Mouse (Mus musculus): ENCODE data around the gene Spon1. TPM values are rescaled to one million over a fixed set of nuclear protein-coding genes. Genes with fewer than 3 reads are reported as not detected.

Spon1 gene
- total and polyA plus RNA-seq, 2 experiments from 2014 or later: 35.7 to 39.5 TPM

DNA sequence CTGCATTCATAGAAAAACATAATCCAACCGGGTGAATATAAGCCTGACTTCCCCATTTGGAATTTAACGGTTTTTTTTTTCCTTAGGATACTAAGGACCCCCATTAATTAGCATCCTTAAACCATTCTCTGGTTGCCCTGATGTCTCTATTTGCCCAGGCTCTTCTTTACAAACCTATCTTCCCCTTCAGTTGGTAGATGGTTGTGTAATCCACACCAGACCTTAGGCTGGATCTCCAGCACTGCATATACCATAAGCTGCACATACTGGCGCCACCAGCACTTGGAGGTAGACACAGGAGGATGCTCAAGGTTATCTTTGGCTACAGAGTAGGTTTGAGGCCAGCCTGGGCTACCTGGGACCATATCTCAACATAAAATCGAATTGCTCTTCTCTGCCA, 71.4 kb downstream of the Spon1 start:
- no peaks in the 10 kb centered on the region for H3K4me1 ChIP-seq (ENCODE audit: insufficient read depth, low read length)
- no peak for TF ChIP-seq CTCF (IDR thresholded peaks at IDR 0.05)
- ATAC-seq (ENCODE audit: low FRiP score) (no peak), DNase-seq (ENCODE audit: low spot score) (no peak)
- H3K9ac ChIP-seq (replicated peaks; ENCODE audit: low read length, poor library complexity, severe bottlenecking): no peak overlapping the region
- H3K27me3 ChIP-seq (ENCODE audit: insufficient read depth, low read length): no peaks in the 10 kb centered on the region
- H3K36me3 ChIP-seq (ENCODE audit: insufficient read depth, low read length): no peaks in the 10 kb centered on the region
- H3K27ac ChIP-seq (ENCODE audit: low read depth, low read length): no peak overlapping the region
- H3K9me3 ChIP-seq (ENCODE audit: low read length): no peaks in the 10 kb centered on the region
- 91% methylated on average over 4 of the region's 4 CpGs for WGBS
- no peak overlapping the region for H3K4me3 ChIP-seq (ENCODE audit: low read depth, low read length)
- no peak overlapping the region for H3K4me2 ChIP-seq (ENCODE audit: low read depth, low read length, poor library complexity, severe bottlenecking)

GRCm38 (mm10) chr7:113839431-113839830, 73.6 kb downstream of the Spon1 start:
- no peak overlapping the region for H3K27ac ChIP-seq (ENCODE audit: low read depth, low read length)
- H3K27me3 ChIP-seq (ENCODE audit: insufficient read depth, low read length): no peaks in the 10 kb centered on the region
- H3K36me3 ChIP-seq (ENCODE audit: insufficient read depth, low read length): no peaks in the 10 kb centered on the region
- no peak for ATAC-seq (ENCODE audit: low FRiP score)
- H3K9me3 ChIP-seq (ENCODE audit: low read length): no peaks in the 10 kb centered on the region
- peak; percentile 48 for DNase-seq (ENCODE audit: low spot score)
- WGBS: 69% methylated on average over 8 of the region's 8 CpGs
- no peak overlapping the region for H3K4me3 ChIP-seq (ENCODE audit: low read depth, low read length)
- H3K9ac ChIP-seq (replicated peaks; ENCODE audit: low read length, poor library complexity, severe bottlenecking): no peak overlapping the region
- TF ChIP-seq CTCF (IDR thresholded peaks at IDR 0.05): no peak
- H3K4me1 ChIP-seq (ENCODE audit: insufficient read depth, low read length): no peaks in the 10 kb centered on the region
- no peak overlapping the region for H3K4me2 ChIP-seq (ENCODE audit: low read depth, low read length, poor library complexity, severe bottlenecking)

DNA sequence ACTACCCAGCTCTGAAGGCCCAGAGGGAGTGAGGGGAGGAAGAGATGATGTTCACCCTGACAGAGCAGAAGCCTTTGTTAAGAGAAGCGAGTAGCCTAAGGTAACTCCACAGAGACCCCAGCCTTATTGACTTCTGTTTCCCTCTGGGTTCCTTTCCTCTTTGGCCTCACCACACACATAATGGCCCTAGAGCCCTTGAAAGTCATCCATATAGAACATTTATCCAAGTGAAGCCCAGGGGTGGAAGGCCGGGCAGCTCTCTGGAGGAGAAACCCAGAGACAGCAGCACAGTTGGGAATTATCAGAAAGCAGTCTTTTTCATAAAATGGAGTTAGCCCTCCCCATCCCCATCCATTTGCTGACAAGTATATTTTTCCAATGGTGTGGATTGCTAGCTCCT, 75.7 kb downstream of the Spon1 start:
- TF ChIP-seq CTCF (IDR thresholded peaks at IDR 0.05): no peak
- Histone ChIP-seq H3K4me3 (ENCODE audit: low read depth, low read length) (no peak overlapping the region), H3K4me2 (ENCODE audit: low read depth, low read length, poor library complexity, severe bottlenecking) (no peak overlapping the region), H3K9me3 (ENCODE audit: low read length) (no peaks in the 10 kb centered on the region), H3K36me3 (ENCODE audit: insufficient read depth, low read length) (no peaks in the 10 kb centered on the region), H3K4me1 (ENCODE audit: insufficient read depth, low read length) (no peaks in the 10 kb centered on the region), H3K27me3 (ENCODE audit: insufficient read depth, low read length) (no peaks in the 10 kb centered on the region), H3K9ac (replicated peaks; ENCODE audit: low read length, poor library complexity, severe bottlenecking) (no peak overlapping the region), H3K27ac (ENCODE audit: low read depth, low read length) (no peak overlapping the region)
- DNase-seq (ENCODE audit: low spot score) (no peak), ATAC-seq (ENCODE audit: low FRiP score) (no peak)
- WGBS: 90% methylated on average over 2 of the region's 2 CpGs

- H3K4me2 ChIP-seq (ENCODE audit: low read depth, low read length, poor library complexity, severe bottlenecking): no peak overlapping the region
- H3K4me1 ChIP-seq (ENCODE audit: insufficient read depth, low read length): no peaks in the 10 kb centered on the region
- no peak overlapping the region for H3K27ac ChIP-seq (ENCODE audit: low read depth, low read length)
- no peaks in the 10 kb centered on the region for H3K9me3 ChIP-seq (ENCODE audit: low read length)
- no peak overlapping the region for H3K9ac ChIP-seq (replicated peaks; ENCODE audit: low read length, poor library complexity, severe bottlenecking)
- H3K4me3 ChIP-seq (ENCODE audit: low read depth, low read length): no peak overlapping the region
- H3K36me3 ChIP-seq (ENCODE audit: insufficient read depth, low read length): no peaks in the 10 kb centered on the region
- TF ChIP-seq CTCF (IDR thresholded peaks at IDR 0.05): no peak
- no peaks in the 10 kb centered on the region for H3K27me3 ChIP-seq (ENCODE audit: insufficient read depth, low read length)
- 83% methylated on average over 2 of the region's 2 CpGs for WGBS
- no peak for DNase-seq (ENCODE audit: low spot score)
- no peak for ATAC-seq (ENCODE audit: low FRiP score)
These were observed 77.4 kb downstream of the Spon1 start for GRCm38 (mm10) chr7:113843150-113843549.

DNA sequence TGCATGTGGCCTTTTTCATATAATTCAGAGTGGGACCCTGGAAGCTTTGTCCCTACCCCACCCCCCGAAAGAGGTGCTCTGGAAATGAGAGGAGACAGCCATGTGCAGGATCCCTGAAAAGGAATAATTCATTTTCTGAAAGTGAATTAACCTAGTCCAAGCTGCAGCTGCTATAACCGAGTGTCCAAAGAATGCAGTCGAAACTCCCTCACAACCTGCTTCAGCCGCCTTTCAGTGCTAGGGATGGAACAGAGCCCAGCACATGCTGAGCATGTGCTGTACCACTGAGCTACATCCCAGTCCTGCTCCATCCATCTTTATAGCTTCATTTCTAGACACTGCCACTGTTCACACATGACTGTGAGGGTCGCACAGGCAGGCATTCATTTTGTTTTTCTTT, 79.4 kb downstream of the Spon1 start:
- no peak for ATAC-seq (ENCODE audit: low FRiP score)
- Histone ChIP-seq H3K4me1 (ENCODE audit: insufficient read depth, low read length) (no peaks in the 10 kb centered on the region), H3K27ac (ENCODE audit: low read depth, low read length) (no peak overlapping the region), H3K9ac (replicated peaks; ENCODE audit: low read length, poor library complexity, severe bottlenecking) (no peak overlapping the region), H3K4me3 (ENCODE audit: low read depth, low read length) (no peak overlapping the region), H3K36me3 (ENCODE audit: insufficient read depth, low read length) (no peaks in the 10 kb centered on the region), H3K27me3 (ENCODE audit: insufficient read depth, low read length) (no peaks in the 10 kb centered on the region), H3K4me2 (ENCODE audit: low read depth, low read length, poor library complexity, severe bottlenecking) (no peak overlapping the region), H3K9me3 (ENCODE audit: low read length) (no peaks in the 10 kb centered on the region)
- DNase-seq (ENCODE audit: low spot score): no peak
- no peak for TF ChIP-seq CTCF (IDR thresholded peaks at IDR 0.05)
- WGBS: 60% methylated on average over 5 of the region's 5 CpGs

- TF ChIP-seq CTCF (IDR thresholded peaks at IDR 0.05): no peak
These were observed 80.8 kb downstream of the Spon1 start for GRCm38 (mm10) chr7:113846553-113846952.

More at GRCm38 (mm10) chr7:113846553-113846952, 80.8 kb downstream of the Spon1 start:
- ATAC-seq (ENCODE audit: low FRiP score) (no peak), DNase-seq (ENCODE audit: low spot score) (no peak)
- Histone ChIP-seq H3K4me3 (ENCODE audit: low read depth, low read length) (no peak overlapping the region), H3K4me1 (ENCODE audit: insufficient read depth, low read length) (no peaks in the 10 kb centered on the region), H3K36me3 (ENCODE audit: insufficient read depth, low read length) (no peaks in the 10 kb centered on the region), H3K4me2 (ENCODE audit: low read depth, low read length, poor library complexity, severe bottlenecking) (no peak overlapping the region), H3K9ac (replicated peaks; ENCODE audit: low read length, poor library complexity, severe bottlenecking) (no peak overlapping the region), H3K27ac (ENCODE audit: low read depth, low read length) (no peak overlapping the region), H3K27me3 (ENCODE audit: insufficient read depth, low read length) (no peaks in the 10 kb centered on the region), H3K9me3 (ENCODE audit: low read length) (no peaks in the 10 kb centered on the region)
- 45% methylated on average over 3 of the region's 3 CpGs for WGBS

All from midbrain, postnatal 0 days (tissue).